Mouse (Mus musculus): ENCODE data around the gene Wasl. TPM values are rescaled to one million over a fixed set of nuclear protein-coding genes. Genes with fewer than 3 reads are reported as not detected.

Gene Wasl
- polyA plus RNA-seq, 1 experiment from 2014 or later, result 53.4 TPM

DNA sequence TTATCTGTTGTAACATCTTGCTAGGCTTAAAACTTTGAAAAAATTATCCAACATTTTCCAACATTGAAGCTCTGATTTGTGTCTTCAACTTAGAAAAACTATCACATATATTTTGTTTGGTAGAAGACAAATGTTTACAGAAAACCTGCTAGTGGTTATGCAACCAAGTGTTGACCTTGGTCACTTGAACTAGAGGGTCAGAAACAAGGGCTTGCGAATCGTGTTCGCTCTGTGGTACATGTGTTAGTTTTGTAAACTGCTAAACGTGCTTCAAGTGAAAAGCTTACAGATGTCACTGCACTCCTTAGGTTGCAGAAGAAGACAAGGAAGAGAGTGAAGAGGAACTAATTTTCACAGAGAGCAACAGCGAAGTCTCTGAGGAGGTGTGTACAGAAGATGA is 61.8 kb downstream of the Wasl start:
- Histone ChIP-seq H3K9ac (replicated peaks; ENCODE audit: low read depth, low read length) (no peak overlapping the region), H3K27me3 (ENCODE audit: control insufficient read depth, insufficient read depth, low read length) (no peaks in the 10 kb centered on the region), H3K4me3 (ENCODE audit: low read depth, low read length) (no peak overlapping the region), H3K4me2 (ENCODE audit: low read depth, low read length) (no peak overlapping the region), H3K4me1 (ENCODE audit: control insufficient read depth, insufficient read depth, low read length) (no peaks in the 10 kb centered on the region), H3K9me3 (ENCODE audit: control insufficient read depth, low read length) (no peaks in the 10 kb centered on the region), H3K27ac (ENCODE audit: low read depth, low read length) (no peak overlapping the region), H3K36me3 (ENCODE audit: control insufficient read depth, insufficient read depth, low read length) (no peaks in the 10 kb centered on the region)
- no peak for ATAC-seq (ENCODE audit: low read depth)
- 90% methylated on average over 5 of the region's 5 CpGs for WGBS

DNA sequence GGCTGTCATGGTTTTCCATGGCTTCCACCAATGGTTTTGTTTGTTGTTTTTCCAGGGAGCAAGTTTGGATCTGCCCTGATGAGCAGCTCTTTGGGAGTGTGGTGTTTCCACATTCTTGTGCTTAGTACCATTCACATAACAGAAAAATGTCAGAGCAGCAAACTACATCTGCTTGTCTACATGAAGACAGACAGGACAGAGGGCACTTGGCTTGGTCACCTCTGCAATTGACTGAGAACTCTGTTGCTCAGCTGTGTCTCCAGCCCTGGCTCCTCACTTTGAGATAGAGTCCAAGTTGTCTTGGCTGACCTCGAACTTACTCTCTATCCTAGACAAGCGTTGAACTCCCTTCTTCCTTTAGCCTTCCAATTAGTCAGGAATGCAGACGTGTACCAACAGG is 62.5 kb downstream of the Wasl start:
- Histone ChIP-seq H3K36me3 (ENCODE audit: control insufficient read depth, insufficient read depth, low read length) (no peaks in the 10 kb centered on the region), H3K27ac (ENCODE audit: low read depth, low read length) (no peak overlapping the region), H3K27me3 (ENCODE audit: control insufficient read depth, insufficient read depth, low read length) (no peaks in the 10 kb centered on the region), H3K4me2 (ENCODE audit: low read depth, low read length) (no peak overlapping the region), H3K4me1 (ENCODE audit: control insufficient read depth, insufficient read depth, low read length) (no peaks in the 10 kb centered on the region), H3K9ac (replicated peaks; ENCODE audit: low read depth, low read length) (no peak overlapping the region), H3K9me3 (ENCODE audit: control insufficient read depth, low read length) (no peaks in the 10 kb centered on the region), H3K4me3 (ENCODE audit: low read depth, low read length) (no peak overlapping the region)
- ATAC-seq (ENCODE audit: low read depth), result no peak
- 95% methylated on average over 3 of the region's 3 CpGs for WGBS

DNA sequence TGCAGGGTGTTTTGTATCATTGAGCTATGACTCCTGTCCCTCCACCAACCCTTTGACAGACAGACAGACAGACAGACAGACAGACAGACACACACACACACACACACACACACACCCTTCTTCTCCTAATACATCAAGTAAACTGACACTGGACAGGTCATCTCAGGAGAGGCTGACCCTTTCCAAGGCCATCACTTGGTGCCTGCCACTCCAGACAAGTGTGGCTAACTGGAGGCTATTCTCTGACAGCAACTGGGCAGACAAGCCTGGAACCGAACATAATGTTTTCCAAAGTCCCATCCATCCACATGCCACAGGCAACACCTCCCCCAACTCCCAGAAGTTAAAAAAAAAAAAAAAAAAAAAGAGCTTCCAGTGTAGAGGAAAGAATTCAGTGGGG is 63.1 kb downstream of the Wasl start:
- no peak overlapping the region for H3K4me3 ChIP-seq (ENCODE audit: low read depth, low read length)
- 63% methylated on average over 1 of the region's 1 CpGs for WGBS

DNA sequence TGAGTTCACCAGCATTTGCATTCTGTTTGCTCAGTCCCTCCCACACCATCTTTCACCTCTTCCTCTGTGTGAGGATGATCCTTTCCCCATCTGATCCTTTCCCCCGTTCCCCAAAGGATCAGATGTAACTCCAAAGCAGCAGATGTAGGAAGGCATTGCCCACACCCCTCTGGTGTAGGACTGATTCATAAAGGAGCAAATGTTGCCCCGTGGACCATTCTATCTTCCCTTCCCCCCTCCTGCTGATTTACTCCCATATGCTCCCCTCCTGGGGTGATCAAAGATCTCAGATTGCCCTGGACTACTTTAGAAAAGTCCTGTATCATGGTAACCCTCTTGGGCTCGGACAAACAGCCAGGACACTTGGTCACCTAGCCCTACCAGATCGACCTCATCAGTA is 64.1 kb downstream of the Wasl start:
- Histone ChIP-seq H3K4me3 (ENCODE audit: low read depth, low read length) (no peak overlapping the region), H3K36me3 (ENCODE audit: control insufficient read depth, insufficient read depth, low read length) (no peaks in the 10 kb centered on the region), H3K9me3 (ENCODE audit: control insufficient read depth, low read length) (no peaks in the 10 kb centered on the region), H3K27me3 (ENCODE audit: control insufficient read depth, insufficient read depth, low read length) (no peaks in the 10 kb centered on the region), H3K4me1 (ENCODE audit: control insufficient read depth, insufficient read depth, low read length) (no peaks in the 10 kb centered on the region), H3K27ac (ENCODE audit: low read depth, low read length) (no peak overlapping the region), H3K4me2 (ENCODE audit: low read depth, low read length) (no peak overlapping the region), H3K9ac (replicated peaks; ENCODE audit: low read depth, low read length) (no peak overlapping the region)
- 67% methylated on average over 4 of the region's 4 CpGs for WGBS
- no peak for ATAC-seq (ENCODE audit: low read depth)

More for the DNA sequence above, 63.1 kb downstream of the Wasl start:
- H3K4me2 ChIP-seq (ENCODE audit: low read depth, low read length), result no peak overlapping the region
- no peak overlapping the region for H3K9ac ChIP-seq (replicated peaks; ENCODE audit: low read depth, low read length)
- H3K27me3 ChIP-seq (ENCODE audit: control insufficient read depth, insufficient read depth, low read length), result no peaks in the 10 kb centered on the region
- no peaks in the 10 kb centered on the region for H3K9me3 ChIP-seq (ENCODE audit: control insufficient read depth, low read length)
- no peak overlapping the region for H3K27ac ChIP-seq (ENCODE audit: low read depth, low read length)
- H3K36me3 ChIP-seq (ENCODE audit: control insufficient read depth, insufficient read depth, low read length), result no peaks in the 10 kb centered on the region
- no peak for ATAC-seq (ENCODE audit: low read depth)
- H3K4me1 ChIP-seq (ENCODE audit: control insufficient read depth, insufficient read depth, low read length), result no peaks in the 10 kb centered on the region

DNA sequence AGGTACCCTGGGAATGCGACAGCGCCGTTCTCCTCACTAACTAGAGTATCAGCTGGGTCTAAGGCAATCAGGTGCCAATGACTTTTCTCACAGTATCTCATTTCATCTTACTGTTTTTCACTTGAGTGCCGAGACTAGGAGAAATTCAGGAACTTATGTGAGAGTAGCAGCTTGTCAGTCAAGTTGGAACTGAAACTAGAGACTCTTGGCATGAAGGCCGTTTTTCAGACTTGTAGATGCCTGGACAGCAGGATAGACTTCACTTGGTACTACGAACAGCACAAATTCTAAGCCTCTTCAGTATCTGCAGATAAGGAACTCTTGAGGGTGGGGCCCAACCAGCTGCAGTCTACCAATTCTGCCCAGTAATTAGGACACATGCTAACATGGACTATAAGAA is 64.7 kb downstream of the Wasl start:
- Histone ChIP-seq H3K4me2 (ENCODE audit: low read depth, low read length) (no peak overlapping the region), H3K9ac (replicated peaks; ENCODE audit: low read depth, low read length) (no peak overlapping the region), H3K27me3 (ENCODE audit: control insufficient read depth, insufficient read depth, low read length) (no peaks in the 10 kb centered on the region), H3K27ac (ENCODE audit: low read depth, low read length) (no peak overlapping the region), H3K4me3 (ENCODE audit: low read depth, low read length) (no peak overlapping the region), H3K9me3 (ENCODE audit: control insufficient read depth, low read length) (no peaks in the 10 kb centered on the region), H3K36me3 (ENCODE audit: control insufficient read depth, insufficient read depth, low read length) (no peaks in the 10 kb centered on the region), H3K4me1 (ENCODE audit: control insufficient read depth, insufficient read depth, low read length) (no peaks in the 10 kb centered on the region)
- WGBS, result 88% methylated on average over 6 of the region's 6 CpGs
- no peak for ATAC-seq (ENCODE audit: low read depth)

DNA sequence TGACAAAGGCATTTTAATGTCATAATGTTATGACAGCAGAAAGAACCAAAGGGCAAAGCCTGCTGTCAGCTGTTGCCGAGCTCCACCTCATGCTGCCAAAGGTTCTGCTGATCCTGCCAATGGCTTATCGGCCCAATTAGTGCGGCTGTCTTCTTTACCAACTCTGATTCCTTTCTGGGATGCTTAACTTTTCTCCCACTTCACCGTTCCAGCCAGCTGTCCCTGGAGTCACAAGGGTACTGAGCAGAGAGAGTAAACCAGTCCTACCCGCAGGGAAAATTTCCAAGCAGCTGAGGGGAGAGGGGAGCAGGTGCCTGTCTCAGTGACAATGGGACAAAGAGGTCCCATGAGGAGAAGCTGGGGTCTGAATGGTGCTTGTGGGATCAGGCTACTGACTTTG is 65.2 kb downstream of the Wasl start:
- WGBS, result 74% methylated on average over 5 of the region's 5 CpGs
- Histone ChIP-seq H3K27ac (ENCODE audit: low read depth, low read length) (no peak overlapping the region), H3K27me3 (ENCODE audit: control insufficient read depth, insufficient read depth, low read length) (no peaks in the 10 kb centered on the region), H3K4me1 (ENCODE audit: control insufficient read depth, insufficient read depth, low read length) (no peaks in the 10 kb centered on the region), H3K4me2 (ENCODE audit: low read depth, low read length) (no peak overlapping the region), H3K9me3 (ENCODE audit: control insufficient read depth, low read length) (no peaks in the 10 kb centered on the region), H3K4me3 (ENCODE audit: low read depth, low read length) (no peak overlapping the region), H3K36me3 (ENCODE audit: control insufficient read depth, insufficient read depth, low read length) (no peaks in the 10 kb centered on the region), H3K9ac (replicated peaks; ENCODE audit: low read depth, low read length) (no peak overlapping the region)
- no peak for ATAC-seq (ENCODE audit: low read depth)

DNA sequence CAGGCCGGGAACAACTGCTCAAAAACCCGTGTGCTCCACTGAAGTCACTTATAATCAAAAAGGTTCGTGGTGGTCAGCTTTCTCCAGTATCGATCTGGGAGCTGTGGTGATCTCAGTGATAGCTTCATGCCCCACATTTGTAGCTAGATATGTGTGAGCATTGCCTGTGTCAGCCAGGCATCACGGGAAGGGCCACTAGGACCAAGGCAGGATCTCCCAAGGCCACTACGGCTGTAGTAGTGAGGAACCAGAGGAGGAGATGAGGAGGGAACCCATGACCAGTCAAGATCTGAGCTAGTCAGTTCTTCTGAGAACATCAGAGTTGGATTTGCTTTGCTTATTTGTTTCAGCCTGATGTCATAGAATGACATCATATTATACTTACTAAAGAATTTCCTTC is 65.6 kb downstream of the Wasl start:
- Histone ChIP-seq H3K4me1 (ENCODE audit: control insufficient read depth, insufficient read depth, low read length) (no peaks in the 10 kb centered on the region), H3K36me3 (ENCODE audit: control insufficient read depth, insufficient read depth, low read length) (no peaks in the 10 kb centered on the region), H3K9me3 (ENCODE audit: control insufficient read depth, low read length) (no peaks in the 10 kb centered on the region), H3K27ac (ENCODE audit: low read depth, low read length) (no peak overlapping the region), H3K27me3 (ENCODE audit: control insufficient read depth, insufficient read depth, low read length) (no peaks in the 10 kb centered on the region), H3K9ac (replicated peaks; ENCODE audit: low read depth, low read length) (no peak overlapping the region), H3K4me2 (ENCODE audit: low read depth, low read length) (no peak overlapping the region), H3K4me3 (ENCODE audit: low read depth, low read length) (no peak overlapping the region)
- 94% methylated on average over 6 of the region's 6 CpGs for WGBS
- ATAC-seq (ENCODE audit: low read depth), result no peak

DNA sequence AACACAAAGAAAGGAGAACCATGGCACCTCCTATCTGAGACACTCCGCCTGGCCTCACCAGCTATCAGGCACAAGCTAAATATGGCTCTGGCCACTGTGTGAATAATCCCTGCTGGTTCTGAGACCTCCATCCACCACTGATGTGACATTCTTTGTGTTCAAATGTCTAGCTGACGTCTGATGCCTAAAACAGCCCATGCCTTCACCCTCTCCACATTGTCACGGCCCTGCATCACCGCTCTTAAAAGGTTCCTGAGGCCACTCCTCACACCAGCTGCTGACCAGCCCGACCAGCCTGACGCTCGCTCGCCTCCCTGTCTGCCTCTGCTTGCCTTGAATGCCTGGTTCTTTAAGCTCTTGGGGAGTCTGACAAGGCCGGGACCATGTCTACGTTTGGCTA is 67.3 kb downstream of the Wasl start, which contains the start of gene Lmod2:
Gene Lmod2, plus strand, starts transcription at position 263 of the 400 bp plus-strand sequence.
- 85% methylated on average over 10 of the region's 10 CpGs for WGBS

DNA sequence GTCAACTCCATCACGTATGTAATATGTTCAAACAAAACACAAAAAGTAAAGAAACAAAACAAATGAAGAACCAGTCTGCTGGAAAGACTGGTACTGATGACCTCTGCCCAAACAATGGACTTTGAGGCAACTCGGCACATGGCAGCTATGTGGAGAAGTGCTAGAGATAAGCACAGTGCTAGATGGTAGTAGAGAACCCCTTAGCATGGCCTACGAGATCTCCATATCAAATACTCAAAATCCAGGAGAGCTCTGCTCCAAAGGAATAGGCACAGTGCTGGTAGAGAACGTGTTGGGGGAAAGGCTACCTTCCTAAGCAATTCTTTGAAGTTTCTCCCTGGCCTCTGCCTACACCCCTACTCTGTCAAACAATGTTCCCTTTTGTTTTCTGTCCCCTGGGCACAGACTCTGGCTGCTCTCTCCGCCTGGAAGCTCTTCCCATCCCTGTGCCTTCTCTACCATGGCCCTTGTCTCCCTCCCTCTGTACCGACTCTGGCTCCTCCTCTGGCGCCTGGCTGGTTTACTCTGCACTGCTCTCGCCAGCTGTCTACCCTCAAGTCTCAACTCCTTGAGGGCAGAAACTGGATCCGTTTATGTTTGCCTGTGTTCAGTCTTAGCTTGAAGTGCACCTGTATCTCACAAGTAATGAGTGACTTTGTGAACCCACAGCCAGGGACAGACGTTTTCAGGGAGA is 73.1 kb downstream of the Wasl start:
- Histone ChIP-seq H3K4me1 (ENCODE audit: control insufficient read depth, insufficient read depth, low read length) (no peaks in the 10 kb centered on the region), H3K27ac (ENCODE audit: low read depth, low read length) (no peak overlapping the region), H3K36me3 (ENCODE audit: control insufficient read depth, insufficient read depth, low read length) (no peaks in the 10 kb centered on the region), H3K9ac (replicated peaks; ENCODE audit: low read depth, low read length) (no peak overlapping the region), H3K4me3 (ENCODE audit: low read depth, low read length) (no peak overlapping the region), H3K9me3 (ENCODE audit: control insufficient read depth, low read length) (no peaks in the 10 kb centered on the region), H3K4me2 (ENCODE audit: low read depth, low read length) (no peak overlapping the region), H3K27me3 (ENCODE audit: control insufficient read depth, insufficient read depth, low read length) (no peaks in the 10 kb centered on the region)
- ATAC-seq (ENCODE audit: low read depth), result no peak
- 60% methylated on average over 10 of the region's 10 CpGs for WGBS

More for the DNA sequence above, 67.3 kb downstream of the Wasl start, which contains the start of gene Lmod2:
- Histone ChIP-seq H3K9ac (replicated peaks; ENCODE audit: low read depth, low read length) (no peak within 1 kb of the TSS), H3K4me3 (ENCODE audit: low read depth, low read length) (no peak within 1 kb of the TSS), H3K9me3 (ENCODE audit: control insufficient read depth, low read length) (no peaks in the 10 kb centered on the region), H3K27me3 (ENCODE audit: control insufficient read depth, insufficient read depth, low read length) (no peaks in the 10 kb centered on the region), H3K4me1 (ENCODE audit: control insufficient read depth, insufficient read depth, low read length) (no peaks in the 10 kb centered on the region), H3K36me3 (ENCODE audit: control insufficient read depth, insufficient read depth, low read length) (no peaks in the 10 kb centered on the region), H3K4me2 (ENCODE audit: low read depth, low read length) (no peak within 1 kb of the TSS), H3K27ac (ENCODE audit: low read depth, low read length) (no peak within 1 kb of the TSS)
- ATAC-seq (ENCODE audit: low read depth), result no peak
